Mouse (Mus musculus) liver, adult 2 months (tissue): ENCODE measurements around the gene 1810043G02Rik. TPM values are rescaled to one million over a fixed set of nuclear protein-coding genes. Genes with fewer than 3 reads are reported as not detected.

Experiments used
- DNase-seq: peaks from one replicate; pipeline ENCODE4 v3.0.0-alpha.2; 2011; ENCODE audit warnings: low read depth, low spot score; ENCODE audit errors: extremely low read depth
- H3K27ac ChIP-seq: fragments of 200-500 bp; replicated peaks from 2 replicates; pipeline ENCODE4 v1.5.1; 2012; ENCODE audit warnings: low read depth, mild to moderate bottlenecking, control low read depth, inconsistent platforms, low read length; ENCODE audit not compliant: insufficient read depth
- H3K27me3 ChIP-seq: fragments of 200-500 bp; 2 replicates; pipeline ENCODE4 v1.6.1; 2012; ENCODE audit warnings: mild to moderate bottlenecking, moderate library complexity, low read length, inconsistent platforms; ENCODE audit not compliant: control insufficient read depth, insufficient read depth
- H3K36me3 ChIP-seq: fragments of 200-500 bp; 2 replicates; pipeline ENCODE4 v1.6.1; 2012; ENCODE audit warnings: low read length, inconsistent platforms; ENCODE audit not compliant: control insufficient read depth, insufficient read depth
- H3K4me1 ChIP-seq: fragments of 200-500 bp; 2 replicates; pipeline ENCODE4 v1.6.1; 2011; ENCODE audit warnings: low read length; ENCODE audit not compliant: control insufficient read depth, insufficient read depth
- H3K4me3 ChIP-seq: fragments of 200-500 bp; 2 replicates; pipeline ENCODE4 v1.5.1; 2011; ENCODE audit warnings: low read depth, mild to moderate bottlenecking, control low read depth, low read length, moderate library complexity; ENCODE audit not compliant: insufficient read depth
- H3K79me2 ChIP-seq: fragments of 200-500 bp; 2 replicates; pipeline ENCODE4 v1.6.1; 2012; ENCODE audit warnings: inconsistent platforms, mild to moderate bottlenecking, low read length, moderate library complexity; ENCODE audit not compliant: control insufficient read depth, insufficient read depth
- H3K9ac ChIP-seq: fragments of 200-500 bp; 2 replicates; pipeline ENCODE4 v1.6.1; 2012; ENCODE audit warnings: low read depth, mild to moderate bottlenecking, control low read depth, inconsistent platforms, low read length
- CTCF ChIP-seq: fragments of 200-500 bp; IDR thresholded peaks from 2 replicates; pipeline ENCODE4 v1.5.1; 2011; ENCODE audit warnings: low read depth, low read length, control low read depth
- POLR2A ChIP-seq: fragments of 200-500 bp; IDR thresholded peaks from 2 replicates; pipeline ENCODE4 v1.6.1; 2011; ENCODE audit warnings: low read length, control low read depth; ENCODE audit not compliant: insufficient read depth; ENCODE audit errors: extremely low read depth
- WGBS: fragments of 180-500 bp; shearing (Covaris S2); methylation state at CpG from one replicate; pipeline ENCODE4 v1.1.7; 2018; 5-methylcytosine and 5-hydroxymethylcytosine counted together
- polyA plus RNA-seq: library from polyadenylated mRNA; depleted of rRNA; stranded (reverse); fragments of >200 nt; gene quantifications from 2 replicates; pipeline ENCODE4 v1.2.3, GENCODE M21; 2012
- total RNA-seq: library from RNA; depleted of rRNA; stranded (reverse); fragments of >200 nt; gene quantifications from 2 replicates; pipeline ENCODE4 v1.2.3, GENCODE M21; 2014

1810043G02Rik gene
- total and polyA plus RNA-seq, 2 experiments, result 5.9 to 13.2 TPM

DNA sequence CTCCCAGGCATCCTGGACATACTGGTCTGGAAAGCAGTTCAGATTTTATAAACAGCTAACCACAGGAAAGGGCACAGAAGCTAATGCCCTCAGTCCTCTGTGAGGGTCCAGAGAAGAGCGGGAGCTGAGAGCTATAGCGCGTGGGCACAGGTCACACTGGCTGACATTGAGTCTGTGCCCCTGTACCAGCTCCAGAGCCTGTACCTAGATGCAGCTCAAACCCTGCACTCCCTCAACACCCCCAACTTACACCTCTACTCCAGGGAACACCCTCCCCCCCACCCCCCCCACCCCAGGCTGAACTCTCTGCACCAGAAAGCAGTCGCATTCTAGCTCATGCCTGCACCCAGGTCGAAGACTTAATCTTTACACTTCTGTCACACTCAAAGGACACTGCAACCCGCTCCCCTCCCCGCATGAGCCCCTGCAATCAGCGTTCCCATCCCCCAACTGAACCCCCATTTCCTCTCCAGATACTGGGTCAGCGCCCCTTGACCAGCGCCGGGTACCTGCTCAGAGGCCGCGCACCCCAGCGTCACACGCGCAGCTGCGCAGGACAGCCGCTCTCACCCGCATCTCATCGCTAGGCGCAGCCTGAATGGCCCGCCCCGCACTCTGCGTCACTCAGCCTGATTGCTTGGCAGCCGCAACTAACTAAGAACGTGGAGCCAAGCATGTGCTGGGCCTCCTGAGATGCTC, 8.9 kb upstream of the 1810043G02Rik start:
- WGBS, result 15% methylated on average over 26 of the region's 26 CpGs
- peak overlapping the region; percentile 47 for H3K9ac ChIP-seq
- no peak for DNase-seq
- no peaks in the 10 kb centered on the region for H3K79me2 ChIP-seq
- H3K4me3 ChIP-seq, result peak overlapping the region; percentile 41
- H3K36me3 ChIP-seq, result no peaks in the 10 kb centered on the region
- H3K4me1 ChIP-seq, result no peaks in the 10 kb centered on the region
- H3K27me3 ChIP-seq, result peaks cover 5% of the 10 kb centered on the region; the same call in 1 of the 2 replicates
- TF ChIP-seq CTCF, result no peak
- TF ChIP-seq POLR2A, result no peak
- H3K27ac ChIP-seq, result peak overlapping the region; percentile 42; the same call in 1 of the 2 replicates

DNA sequence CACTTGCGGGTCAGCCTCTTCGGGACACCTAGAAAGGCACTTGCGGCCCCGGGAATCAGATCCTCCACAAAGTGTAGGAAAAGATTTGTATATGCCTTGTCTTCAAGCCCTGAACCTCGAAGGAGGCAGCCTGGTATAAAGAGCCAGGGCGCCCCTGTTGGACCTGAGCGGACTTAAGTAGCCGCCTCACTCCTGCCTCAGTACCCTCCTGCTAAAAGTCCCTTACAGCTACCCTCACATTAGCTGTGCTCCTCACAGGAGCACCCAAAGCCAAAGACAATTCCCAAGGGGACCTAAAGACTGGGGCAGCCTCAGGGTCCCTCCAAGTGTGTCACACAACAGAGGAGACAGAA, 8.4 kb upstream of the 1810043G02Rik start:
- Histone ChIP-seq H3K4me3 (peak overlapping the region; percentile 41; the same call in 1 of the 2 replicates), H3K27ac (peak overlapping the region; percentile 42)

DNA sequence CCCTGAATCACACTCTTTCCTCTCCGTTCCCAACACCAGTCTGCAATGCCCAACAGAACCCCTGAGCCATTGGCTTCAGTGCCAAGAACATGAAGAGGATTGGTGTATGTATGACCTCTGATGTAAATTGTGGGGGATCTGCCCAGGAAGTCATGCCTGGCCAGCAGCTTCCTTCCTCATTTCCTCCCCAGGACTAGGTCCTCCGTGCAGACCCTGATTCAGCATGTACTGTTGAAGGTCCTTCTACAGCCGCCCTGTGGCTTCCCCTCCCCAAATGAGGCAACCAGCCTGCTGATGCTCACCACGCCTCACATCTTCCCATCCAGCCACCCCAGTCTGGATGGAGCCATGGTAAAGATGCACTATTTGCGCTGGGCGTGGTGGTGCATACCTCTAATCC, 7.8 kb upstream of the 1810043G02Rik start, which contains the start of gene Trpm2:
Trpm2 (minus strand) TSS at position 83 of the 400 bp plus-strand sequence.
- Histone ChIP-seq H3K4me3 (peak within 1 kb of the TSS; percentile 41), H3K79me2 (no peaks in the 10 kb centered on the region), H3K27ac (peak within 1 kb of the TSS; percentile 42), H3K27me3 (peaks cover 5% of the 10 kb centered on the region; the same call in 1 of the 2 replicates), H3K36me3 (no peaks in the 10 kb centered on the region), H3K4me1 (peaks cover 7% of the 10 kb centered on the region), H3K9ac (peak within 1 kb of the TSS; percentile 47)
- TF ChIP-seq POLR2A (no peak), CTCF (no peak)
- 68% methylated on average over 6 of the region's 6 CpGs for WGBS
- peak; percentile 52 for DNase-seq

More for the DNA sequence above, 8.4 kb upstream of the 1810043G02Rik start:
- no peak overlapping the region; the same call in none of the 2 replicates for H3K9ac ChIP-seq
- H3K4me1 ChIP-seq, result peaks cover 2% of the 10 kb centered on the region; the same call in 1 of the 2 replicates
- 22% methylated on average over 8 of the region's 8 CpGs for WGBS
- TF ChIP-seq POLR2A, result no peak
- H3K79me2 ChIP-seq, result no peaks in the 10 kb centered on the region
- peaks cover 5% of the 10 kb centered on the region; the same call in 1 of the 2 replicates for H3K27me3 ChIP-seq
- no peak for DNase-seq
- H3K36me3 ChIP-seq, result no peaks in the 10 kb centered on the region

DNA sequence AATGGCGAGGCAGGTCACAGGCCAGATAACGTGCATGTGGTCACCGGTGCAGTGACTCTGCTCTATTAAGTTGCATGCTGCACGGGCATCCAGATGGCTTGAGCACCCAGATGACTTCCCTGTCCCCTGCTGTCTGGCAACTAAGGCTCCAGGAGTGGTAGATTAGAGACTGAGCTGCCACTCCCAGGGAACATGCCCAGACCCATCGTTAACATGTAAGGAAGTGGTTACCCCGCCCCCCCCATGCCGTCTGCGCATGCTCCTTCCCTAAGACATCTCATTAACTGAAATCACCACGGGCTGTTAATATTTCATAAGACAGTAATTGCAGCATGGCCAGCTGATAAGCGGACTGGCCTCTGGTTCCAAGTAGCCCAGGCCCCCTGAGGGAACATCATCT, 7.1 kb upstream of the 1810043G02Rik start:
- H3K27me3 ChIP-seq, result peaks cover 5% of the 10 kb centered on the region; the same call in 1 of the 2 replicates
- H3K4me3 ChIP-seq, result no peak overlapping the region
- WGBS, result 88% methylated on average over 10 of the region's 10 CpGs
- TF ChIP-seq CTCF (no peak), POLR2A (no peak)
- H3K79me2 ChIP-seq, result no peaks in the 10 kb centered on the region
- DNase-seq, result no peak
- H3K9ac ChIP-seq, result no peak overlapping the region; the same call in 1 of the 2 replicates
- H3K36me3 ChIP-seq, result no peaks in the 10 kb centered on the region
- H3K27ac ChIP-seq, result no peak overlapping the region
- H3K4me1 ChIP-seq, result peaks cover 8% of the 10 kb centered on the region

DNA sequence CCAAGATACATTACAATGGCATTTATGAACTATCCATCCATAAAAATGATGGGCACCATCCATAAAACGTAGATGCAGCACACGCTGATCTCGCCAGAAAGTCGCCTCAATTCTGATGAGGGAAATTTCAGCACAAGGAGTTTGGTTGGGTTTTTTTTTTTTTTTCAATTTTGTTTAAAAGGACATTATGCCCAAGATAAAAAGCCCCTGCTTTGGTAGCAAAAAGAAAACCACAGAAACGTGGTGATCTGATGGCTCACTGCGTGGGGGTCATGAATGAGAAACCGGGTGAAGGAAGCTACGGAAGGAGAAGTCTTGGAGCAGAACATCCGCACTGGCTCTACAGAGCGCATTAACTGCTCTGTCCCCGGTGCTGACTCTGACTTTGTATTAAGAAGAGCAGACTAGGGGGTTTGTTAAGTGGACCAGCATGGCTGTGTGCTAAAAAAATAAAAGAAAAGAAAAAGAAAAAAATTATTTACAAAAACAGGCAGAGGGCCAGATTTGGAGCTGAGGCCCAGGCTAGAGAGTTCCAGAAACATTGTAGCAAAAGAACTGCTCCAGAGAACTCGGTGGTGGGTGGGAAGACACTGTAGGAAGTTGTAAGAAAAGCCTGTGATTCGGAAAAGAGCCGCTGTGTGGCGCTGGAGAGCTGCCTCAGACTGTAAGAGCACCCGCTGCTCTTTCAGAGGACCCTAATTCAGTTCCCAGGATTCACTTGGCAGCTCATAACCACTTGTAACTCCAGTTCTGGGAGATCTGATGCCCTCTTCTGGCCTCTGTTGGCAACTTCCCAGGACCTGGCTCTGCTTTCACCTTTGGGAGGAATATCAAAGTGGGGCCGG, 6.4 kb upstream of the 1810043G02Rik start:
- 71% methylated on average over 17 of the region's 17 CpGs for WGBS
- no peaks in the 10 kb centered on the region for H3K36me3 ChIP-seq
- TF ChIP-seq POLR2A (no peak), CTCF (peak; percentile 36)
- H3K27me3 ChIP-seq, result peaks cover 5% of the 10 kb centered on the region; the same call in 1 of the 2 replicates
- no peak overlapping the region for H3K27ac ChIP-seq
- peaks cover 11% of the 10 kb centered on the region for H3K4me1 ChIP-seq
- H3K79me2 ChIP-seq, result no peaks in the 10 kb centered on the region
- no peak for DNase-seq
- no peak overlapping the region for H3K4me3 ChIP-seq
- no peak overlapping the region for H3K9ac ChIP-seq

DNA sequence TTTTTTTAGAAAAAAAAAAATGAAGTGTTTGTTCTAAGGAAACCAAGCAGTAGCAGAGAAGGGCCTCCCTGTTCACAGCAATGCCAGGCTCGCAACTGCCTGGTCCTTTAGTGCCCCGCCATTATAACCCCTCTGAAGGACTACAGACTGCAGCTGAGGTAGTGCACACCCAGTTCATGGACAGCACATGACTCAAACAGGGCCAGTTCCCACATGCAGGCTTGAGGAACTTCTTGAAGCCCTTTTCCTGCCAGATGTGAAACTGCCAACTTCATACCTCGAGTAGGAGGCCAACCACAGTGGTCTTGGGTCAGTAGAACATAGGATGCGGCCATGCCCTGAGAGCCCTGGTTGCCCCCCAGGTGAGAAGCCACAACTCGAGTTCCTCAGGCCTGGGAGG, 4.0 kb upstream of the 1810043G02Rik start:
- Histone ChIP-seq H3K36me3 (no peaks in the 10 kb centered on the region), H3K4me3 (no peak overlapping the region), H3K4me1 (peaks cover 16% of the 10 kb centered on the region), H3K9ac (no peak overlapping the region), H3K27ac (no peak overlapping the region), H3K27me3 (peaks cover 5% of the 10 kb centered on the region; the same call in 1 of the 2 replicates), H3K79me2 (no peaks in the 10 kb centered on the region)
- TF ChIP-seq POLR2A (no peak), CTCF (no peak)
- no peak for DNase-seq
- 70% methylated on average over 5 of the region's 5 CpGs for WGBS
